Mouse (Mus musculus) CH12.LX (cell line): ENCODE data around the gene Chrne. TPM values are rescaled to one million over a fixed set of nuclear protein-coding genes. Genes with fewer than 3 reads are reported as not detected.
A peak's percentile ranks its signal among the peaks of the same experiment; 100 is the strongest.

Source experiments
- DNase-seq: peaks from one replicate; pipeline ENCODE4 v3.0.0-alpha.2; 2013; ENCODE audit errors: extremely low read depth
- H3K27ac ChIP-seq: 2 replicates; pipeline ENCODE4 v1.5.1; 2012; ENCODE audit warnings: low read depth, mild to moderate bottlenecking, control low read depth, moderate library complexity; ENCODE audit not compliant: insufficient read depth
- H3K27me3 ChIP-seq: replicated peaks from 2 replicates; pipeline ENCODE3; 2012; ENCODE audit warnings: inconsistent platforms
- H3K36me3 ChIP-seq, 2 experiments: replicated peaks in 1 of 2; 2 replicates each; pipeline versions ENCODE3 to v1.6.1; 2012; ENCODE audit warnings: inconsistent platforms in 1 of 2, low read length in 1 of 2, mild to moderate bottlenecking in 1 of 2, mixed read lengths in 1 of 2, moderate library complexity in 1 of 2; ENCODE audit not compliant: control insufficient read depth in 1 of 2, insufficient read depth in 1 of 2
- H3K4me1 ChIP-seq, 2 experiments: 2 replicates each; pipeline ENCODE4 v1.6.1; 2012; ENCODE audit warnings: inconsistent platforms in 1 of 2, moderate library complexity in 1 of 2; ENCODE audit not compliant: insufficient read depth in 2 of 2, control insufficient read depth in 1 of 2
- H3K4me2 ChIP-seq: 2 replicates; pipeline ENCODE4 v1.6.1; 2012; ENCODE audit warnings: low read depth, mild to moderate bottlenecking, control low read depth; ENCODE audit not compliant: poor library complexity, insufficient read depth, severe bottlenecking
- H3K4me3 ChIP-seq, 3 experiments: fragments of 150-350 bp in 1 of 3; sonication (generic) in 1 of 3; replicated peaks in 1 of 3; 2 replicates each; pipeline versions ENCODE3 to v1.5.1; 2011 to 2012; ENCODE audit warnings: low read depth in 2 of 3, low read length in 2 of 3, mild to moderate bottlenecking in 2 of 3, moderate library complexity in 2 of 3, control low read depth in 1 of 3, improper control_type of control experiment in 1 of 3, inconsistent platforms in 1 of 3, mixed read lengths in 1 of 3; ENCODE audit not compliant: poor library complexity in 1 of 3
- H3K79me2 ChIP-seq: replicated peaks from 2 replicates; pipeline ENCODE4 v1.6.1; 2012; ENCODE audit warnings: mild to moderate bottlenecking, moderate library complexity; ENCODE audit not compliant: control insufficient read depth, poor library complexity, insufficient read depth, severe bottlenecking; ENCODE audit errors: extremely low read depth
- H3K9ac ChIP-seq: 2 replicates; pipeline ENCODE4 v1.6.1; 2012; ENCODE audit warnings: low read depth, mild to moderate bottlenecking, control low read depth, moderate library complexity; ENCODE audit not compliant: insufficient read depth
- H3K9me3 ChIP-seq: replicated peaks from 2 replicates; pipeline ENCODE3; 2012; ENCODE audit warnings: low read length, inconsistent platforms, mixed read lengths
- CHD1 ChIP-seq: IDR thresholded peaks from 2 replicates; pipeline ENCODE4 v1.6.1; 2012; ENCODE audit warnings: low read depth, low read length, improper control_type of control experiment, inconsistent platforms
- CTCF ChIP-seq, 2 experiments: IDR thresholded peaks in 1 of 2; conservative IDR thresholded peaks in 1 of 2; 2 replicates each; pipeline ENCODE4 v1.5.1; 2011 to 2012; ENCODE audit warnings: low read depth in 2 of 2, low read length in 2 of 2, improper control_type of control experiment in 1 of 2, inconsistent platforms in 1 of 2, mild to moderate bottlenecking in 1 of 2, moderate library complexity in 1 of 2
- E2F4 ChIP-seq: IDR thresholded peaks from 2 replicates; pipeline ENCODE4 v1.6.1; 2011; ENCODE audit warnings: low read depth, low read length, improper control_type of control experiment; ENCODE audit not compliant: insufficient replicate concordance
- EP300 ChIP-seq: IDR thresholded peaks from 2 replicates; pipeline ENCODE4 v1.6.1; 2011; ENCODE audit warnings: low read length, improper control_type of control experiment
- ETS1 ChIP-seq: conservative IDR thresholded peaks from 2 replicates; pipeline ENCODE4 v1.6.1; 2012; ENCODE audit warnings: low read depth, mild to moderate bottlenecking, inconsistent platforms, low read length, improper control_type of control experiment, moderate library complexity
- GABPA ChIP-seq: IDR thresholded peaks from 2 replicates; pipeline ENCODE4 v1.6.1; 2012; ENCODE audit warnings: low read depth, low read length, improper control_type of control experiment, inconsistent platforms; ENCODE audit not compliant: insufficient replicate concordance
- HCFC1 ChIP-seq: IDR thresholded peaks from 2 replicates; pipeline ENCODE4 v1.6.1; 2012; ENCODE audit warnings: low read depth, mild to moderate bottlenecking, inconsistent platforms, low read length, improper control_type of control experiment
- IRF4 ChIP-seq: IDR thresholded peaks from 2 replicates; pipeline ENCODE4 v1.6.1; 2014; ENCODE audit warnings: low read depth, mild to moderate bottlenecking, inconsistent platforms, low read length, improper control_type of control experiment
- JUN ChIP-seq: IDR thresholded peaks from 2 replicates; pipeline ENCODE4 v1.6.1; 2011; ENCODE audit warnings: low read depth, mild to moderate bottlenecking, low read length, improper control_type of control experiment, moderate library complexity; ENCODE audit not compliant: insufficient read depth
- JUND ChIP-seq: conservative IDR thresholded peaks from 2 replicates; pipeline ENCODE4 v1.6.1; 2011; ENCODE audit warnings: low read depth, low read length, improper control_type of control experiment
- MAFK ChIP-seq: IDR thresholded peaks from 2 replicates; pipeline ENCODE4 v1.6.1; 2011; ENCODE audit warnings: low read length, improper control_type of control experiment; ENCODE audit not compliant: insufficient replicate concordance
- MAX ChIP-seq: IDR thresholded peaks from 2 replicates; pipeline ENCODE4 v1.6.1; 2011; ENCODE audit warnings: low read length, improper control_type of control experiment
- MAZ ChIP-seq: IDR thresholded peaks from 2 replicates; pipeline ENCODE4 v1.6.1; 2012; ENCODE audit warnings: low read depth, mild to moderate bottlenecking, inconsistent platforms, low read length, improper control_type of control experiment, moderate library complexity
- MEF2A ChIP-seq: IDR thresholded peaks from 2 replicates; pipeline ENCODE4 v1.6.1; 2014; ENCODE audit warnings: low read depth, mild to moderate bottlenecking, inconsistent platforms, low read length, improper control_type of control experiment, borderline replicate concordance
- MXI1 ChIP-seq: IDR thresholded peaks from 2 replicates; pipeline ENCODE4 v1.6.1; 2011; ENCODE audit warnings: mild to moderate bottlenecking, low read depth, low read length, improper control_type of control experiment
- MYC ChIP-seq: IDR thresholded peaks from 2 replicates; pipeline ENCODE4 v1.6.1; 2011; ENCODE audit warnings: low read depth, mild to moderate bottlenecking, improper control_type of control experiment, low read length
- NELFE ChIP-seq: IDR thresholded peaks from 2 replicates; pipeline ENCODE4 v1.6.1; 2011; ENCODE audit warnings: low read depth, low read length, improper control_type of control experiment
- NRF1 ChIP-seq: IDR thresholded peaks from 2 replicates; pipeline ENCODE4 v1.6.1; 2014; ENCODE audit warnings: low read depth, mild to moderate bottlenecking, inconsistent platforms, low read length, improper control_type of control experiment, moderate library complexity
- PAX5 ChIP-seq: IDR thresholded peaks from 2 replicates; pipeline ENCODE4 v1.6.1; 2012; ENCODE audit warnings: low read length, inconsistent platforms, mixed read lengths
- POLR2A ChIP-seq: IDR thresholded peaks from 2 replicates; pipeline ENCODE4 v1.6.1; 2011; ENCODE audit warnings: low read depth, mild to moderate bottlenecking, improper control_type of control experiment, low read length
- POLR2AphosphoS2 ChIP-seq: IDR thresholded peaks from 2 replicates; pipeline ENCODE4 v1.6.1; 2011; ENCODE audit warnings: low read depth, low read length, improper control_type of control experiment
- RAD21 ChIP-seq: IDR thresholded peaks from 2 replicates; pipeline ENCODE4 v1.6.1; 2011; ENCODE audit warnings: low read depth, mild to moderate bottlenecking, low read length, improper control_type of control experiment, moderate library complexity
- RCOR1 ChIP-seq: conservative IDR thresholded peaks from 2 replicates; pipeline ENCODE4 v1.6.1; 2012; ENCODE audit warnings: low read depth, mild to moderate bottlenecking, inconsistent platforms, low read length, improper control_type of control experiment
- SIN3A ChIP-seq: IDR thresholded peaks from 2 replicates; pipeline ENCODE4 v1.6.1; 2012; ENCODE audit warnings: low read length, improper control_type of control experiment, inconsistent platforms
- SMC3 ChIP-seq: IDR thresholded peaks from 2 replicates; pipeline ENCODE4 v1.6.1; 2011; ENCODE audit warnings: low read depth, low read length, improper control_type of control experiment
- TBP ChIP-seq: conservative IDR thresholded peaks from 2 replicates; pipeline ENCODE4 v1.6.1; 2011; ENCODE audit warnings: low read depth, low read length, improper control_type of control experiment
- TCF12 ChIP-seq: IDR thresholded peaks from 2 replicates; pipeline ENCODE4 v1.6.1; 2014; ENCODE audit warnings: low read depth, mild to moderate bottlenecking, inconsistent platforms, low read length, improper control_type of control experiment
- UBTF ChIP-seq: IDR thresholded peaks from 2 replicates; pipeline ENCODE4 v1.6.1; 2012; ENCODE audit warnings: low read depth, mild to moderate bottlenecking, inconsistent platforms, low read length, improper control_type of control experiment, moderate library complexity
- USF1 ChIP-seq: IDR thresholded peaks from 2 replicates; pipeline ENCODE4 v1.6.1; 2014; ENCODE audit warnings: low read depth, mild to moderate bottlenecking, inconsistent platforms, low read length, improper control_type of control experiment
- USF2 ChIP-seq: conservative IDR thresholded peaks from 2 replicates; pipeline ENCODE4 v1.6.1; 2011; ENCODE audit warnings: low read depth, low read length, improper control_type of control experiment
- ZKSCAN1 ChIP-seq: IDR thresholded peaks from 2 replicates; pipeline ENCODE4 v1.6.1; 2012; ENCODE audit warnings: low read depth, inconsistent platforms, low read length, improper control_type of control experiment, borderline replicate concordance
- ZMIZ1 ChIP-seq: IDR thresholded peaks from 2 replicates; pipeline ENCODE4 v1.6.1; 2012; ENCODE audit warnings: low read depth, mild to moderate bottlenecking, inconsistent platforms, low read length, improper control_type of control experiment
- ZNF384 ChIP-seq: IDR thresholded peaks from 2 replicates; pipeline ENCODE4 v1.6.1; 2012; ENCODE audit warnings: low read depth, low read length, improper control_type of control experiment, inconsistent platforms
- dilution Hi-C: fragments of 300-500 bp; cut with MboI; formaldehyde crosslinking; loops from 2 replicates; pipeline ENCODE4 v1.14.3; 2020; ENCODE audit warnings: low sequenced_read_pairs; ENCODE audit not compliant: extremely low pct_unique_long_range_greater_than_20kb, extremely low pct_ligation_motif_present
- in situ Hi-C: fragments of 300-500 bp; cut with MboI; formaldehyde crosslinking; loops from 3 replicates; pipeline ENCODE4 v1.14.3; 2019; ENCODE audit warnings: low sequenced_read_pairs, low pct_ligation_motif_present, low pct_unique_long_range_greater_than_20kb, mixed read lengths
- polyA plus RNA-seq: library from polyadenylated mRNA; unstranded; fragments of >175 nt; gene quantifications from 2 replicates; pipeline ENCODE4 v1.2.1, GENCODE M21; 2012; ENCODE audit warnings: low read depth; ENCODE audit not compliant: insufficient read length
- total RNA-seq, 2 experiments: library from RNA; depleted of rRNA; stranded (reverse); fragments of 300-350 nt in 1 of 2; fragments of >200 nt in 1 of 2; gene quantifications; 2 replicates each; pipeline ENCODE4 v1.2.3; 2012 to 2014

Chrne gene
- total and polyA plus RNA-seq, 3 experiments = not detected

DNA sequence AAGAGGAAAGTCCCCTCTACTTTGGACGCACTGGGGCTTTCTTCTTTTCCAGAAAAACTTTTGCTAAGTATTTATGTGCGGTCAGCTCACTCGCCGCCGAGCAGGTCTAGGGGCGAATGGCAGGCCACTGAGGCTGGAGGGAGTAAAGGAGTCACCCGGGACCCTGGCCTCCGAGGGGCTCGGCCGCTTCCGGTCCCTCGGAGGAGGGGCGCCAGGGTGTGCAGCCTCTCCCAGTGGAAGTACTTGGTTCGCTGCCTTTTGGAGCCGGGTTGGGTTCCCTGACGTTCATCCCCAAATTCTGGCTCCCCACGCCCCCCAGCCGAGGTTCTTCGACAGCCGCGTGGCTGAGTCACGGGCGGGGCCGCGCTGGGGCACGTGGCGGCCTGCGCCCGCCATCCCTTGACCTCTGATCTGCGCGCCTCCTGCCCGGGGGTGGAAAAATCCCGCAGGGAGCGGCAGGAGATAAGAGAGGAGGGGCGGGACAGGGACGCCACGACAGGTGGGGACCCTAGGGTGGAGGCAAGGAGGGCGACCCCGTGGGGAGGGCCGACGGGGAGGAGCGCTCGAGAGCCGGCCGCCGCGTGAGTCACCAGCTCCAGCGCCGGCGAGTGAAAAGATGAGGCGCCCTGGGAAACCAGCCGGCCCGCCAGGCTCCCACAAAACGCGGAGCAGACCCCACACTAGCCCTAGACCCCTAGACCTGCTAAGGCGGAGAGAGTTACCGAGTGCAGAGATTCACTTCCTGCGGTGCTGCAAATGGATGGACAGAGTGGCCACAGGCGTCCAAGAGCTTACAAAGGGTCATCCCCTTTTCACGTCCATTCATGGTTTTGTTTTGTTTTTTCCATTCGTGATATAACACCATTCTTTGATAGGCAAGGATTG is 36.8 kb upstream of the Chrne start (continued):
- TF ChIP-seq CTCF (conservative IDR thresholded peaks at IDR 0.05 in 1 of 2, IDR thresholded peaks at IDR 0.05 in 1 of 2; ENCODE audit: low read depth in 2 of 2, low read length in 2 of 2) = no peak

DNA sequence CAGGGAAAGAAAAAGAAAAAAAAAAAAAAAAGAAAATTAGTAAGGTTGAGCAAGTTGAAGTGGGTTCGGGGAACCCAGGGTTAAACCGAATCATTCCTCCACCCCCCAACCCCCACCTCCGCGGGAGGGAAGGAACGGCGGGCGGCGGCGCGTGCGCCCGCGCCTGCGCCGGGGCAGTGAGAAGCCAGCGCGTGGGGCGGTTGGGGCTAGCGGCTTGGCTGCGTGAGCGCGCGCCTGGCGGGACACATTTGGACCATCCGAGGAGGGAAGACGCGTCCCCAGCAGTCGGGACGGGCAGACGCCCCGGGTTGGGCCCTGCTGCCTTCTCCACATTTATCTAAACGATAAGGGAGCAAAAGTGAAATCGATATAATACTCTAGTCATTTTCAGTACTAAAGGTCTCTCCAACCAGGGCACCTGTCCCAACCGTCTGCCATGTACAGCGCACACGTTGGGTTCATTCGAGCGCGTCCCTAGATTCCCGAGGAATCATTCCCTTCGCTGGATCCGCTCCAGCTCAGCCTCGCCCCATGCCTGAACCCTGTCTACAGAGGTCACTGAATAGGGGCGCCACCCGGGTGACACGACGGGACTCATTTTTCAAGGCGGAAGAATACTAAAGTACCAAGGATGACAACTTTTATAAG is 36.0 kb upstream of the Chrne start:
- in situ Hi-C loops (no loop called here), dilution Hi-C loops (no loop called here)
- peak overlapping the region; percentile 95 for H3K27ac ChIP-seq
- no peaks in the 10 kb centered on the region for H3K9me3 ChIP-seq
- DNase-seq = peak; percentile 87
- peaks cover 43% of the 10 kb centered on the region for H3K79me2 ChIP-seq
- peak overlapping the region; percentile 62 for H3K4me2 ChIP-seq
- H3K27me3 ChIP-seq = no peaks in the 10 kb centered on the region
- H3K4me1 ChIP-seq = peaks cover 14 to 50% of the 10 kb centered on the region in 2 experiments
- H3K4me3 ChIP-seq = peak overlapping the region; percentile 65 to 78 (median 69)
- H3K36me3 ChIP-seq = peaks cover 25 to 48% of the 10 kb centered on the region in 2 experiments
- peak overlapping the region; percentile 90 for H3K9ac ChIP-seq
- TF ChIP-seq MAX = peak; percentile 79; the same call in 1 of the 2 replicates
- peak; percentile 94 for TF ChIP-seq NRF1
- 0 out of 2 replicates have a peak, but pooled peaks have one; percentile 78 for TF ChIP-seq RCOR1
- TF ChIP-seq POLR2AphosphoS2 = peak; percentile 80; the same call in 1 of the 2 replicates
- peak; percentile 23; the same call in 1 of the 2 replicates for TF ChIP-seq HCFC1
- TF ChIP-seq JUN = no peak
- TF ChIP-seq MEF2A = no peak; the same call in 1 of the 2 replicates
- TF ChIP-seq ZNF384 = peak; percentile 5; the same call in 1 of the 2 replicates
- TF ChIP-seq PAX5 = no peak
- no peak for TF ChIP-seq CTCF (conservative IDR thresholded peaks at IDR 0.05 in 1 of 2, IDR thresholded peaks at IDR 0.05 in 1 of 2; ENCODE audit: low read depth in 2 of 2, low read length in 2 of 2)
- no peak for TF ChIP-seq SMC3
- 0 out of 2 replicates have a peak, but pooled peaks have one; percentile 6 for TF ChIP-seq GABPA
- no peak; the same call in 1 of the 2 replicates for TF ChIP-seq MAFK
- TF ChIP-seq CHD1 = peak; percentile 95
- TF ChIP-seq POLR2A = peak; percentile 36; the same call in 1 of the 2 replicates
- peak; percentile 96 for TF ChIP-seq NELFE
- peak; percentile 86 for TF ChIP-seq MYC
- TF ChIP-seq E2F4 = peak; percentile 83; the same call in 1 of the 2 replicates
- TF ChIP-seq JUND = no peak
- TF ChIP-seq TCF12 = peak; percentile 87
- TF ChIP-seq IRF4 = peak; percentile 63
- TF ChIP-seq ETS1 = peak; percentile 17
- TF ChIP-seq SIN3A = peak; percentile 93
- no peak; the same call in 1 of the 2 replicates for TF ChIP-seq ZKSCAN1
- no peak; the same call in 1 of the 2 replicates for TF ChIP-seq MAZ
- TF ChIP-seq EP300 = peak; percentile 51
- no peak for TF ChIP-seq USF2
- TF ChIP-seq RAD21 = no peak
- TF ChIP-seq UBTF = 0 out of 2 replicates have a peak, but pooled peaks have one; percentile 41
- peak; percentile 87 for TF ChIP-seq MXI1
- TF ChIP-seq USF1 = no peak; the same call in 1 of the 2 replicates
- TF ChIP-seq ZMIZ1 = peak; percentile 95
- TF ChIP-seq TBP = peak; percentile 57
